Mouse (Mus musculus) frontal cortex, postnatal 25 days (tissue): ENCODE results near the gene Tspan6.

Experiments
- DNase-seq, 2 experiments: peaks; one replicate each; pipeline ENCODE4 v3.0.0; 2022; ENCODE audit warnings: low spot score in 2 of 2

The Tspan6 gene

GRCm38 (mm10) chrX:133898014-133898542 is at the start of gene Tspan6:
Gene Tspan6, minus strand, starts transcription at chrX:133898429.
- DNase-seq: peak; percentile 58 to 76

- peak in 1 of 2 experiments; percentile 38 for DNase-seq
Observed at GRCm38 (mm10) chrX:133947427-133947826, 49.2 kb upstream of the Tspan6 start.

- no peak for DNase-seq
Observed at GRCm38 (mm10) chrX:133939561-133939960, 41.3 kb upstream of the Tspan6 start.

- no peak for DNase-seq
Observed at GRCm38 (mm10) chrX:133936605-133937225, 38.5 kb upstream of the Tspan6 start.

GRCm38 (mm10) chrX:133931302-133932013 is 33.2 kb upstream of the Tspan6 start:
- DNase-seq: no peak

GRCm38 (mm10) chrX:133926760-133927159 is 28.5 kb upstream of the Tspan6 start:
- DNase-seq: no peak

GRCm38 (mm10) chrX:133921187-133921586 is 23.0 kb upstream of the Tspan6 start:
- no peak for DNase-seq

- DNase-seq: no peak
Observed at GRCm38 (mm10) chrX:133914219-133914618, 16.0 kb upstream of the Tspan6 start.

- no peak for DNase-seq
Observed at GRCm38 (mm10) chrX:133913006-133913405, 14.8 kb upstream of the Tspan6 start.

GRCm38 (mm10) chrX:133911397-133912103 is 13.3 kb upstream of the Tspan6 start:
- no peak for DNase-seq

- no peak for DNase-seq
Observed at GRCm38 (mm10) chrX:133908261-133908660, 10.0 kb upstream of the Tspan6 start, which contains the start of gene Srpx2. Gene Srpx2, plus strand, starts transcription at chrX:133908426.

GRCm38 (mm10) chrX:133888111-133888510 is 10.1 kb downstream of the Tspan6 start:
- DNase-seq: no peak

GRCm38 (mm10) chrX:133887308-133887707 is 10.9 kb downstream of the Tspan6 start:
- no peak for DNase-seq

GRCm38 (mm10) chrX:133869743-133870142 is 28.5 kb downstream of the Tspan6 start:
- no peak for DNase-seq

- DNase-seq: no peak
Observed at GRCm38 (mm10) chrX:133853637-133854036, 44.6 kb downstream of the Tspan6 start.

- no peak for DNase-seq
Observed at GRCm38 (mm10) chrX:133850680-133851079, 47.5 kb downstream of the Tspan6 start, which contains the start of gene Tnmd. Gene Tnmd, plus strand, starts transcription at chrX:133850980.
